Mouse (Mus musculus) neural tube, embryonic 13.5 days (tissue): ENCODE data around the gene Paics. TPM values are rescaled to one million over a fixed set of nuclear protein-coding genes. Genes with fewer than 3 reads are reported as not detected.
"Not testable (repeated sequence)": the region's sequence is repeated elsewhere in the genome, so short reads cannot be mapped to it uniquely, and the experiment has no call there.

Experiments
- ATAC-seq: fragments of 200-750 bp; cut with Nextera tagmentation; 2 replicates; pipeline ENCODE4 v1.8.0; 2017; ENCODE audit warnings: low read depth, mild to moderate bottlenecking, moderate TSS enrichment, moderate library complexity
- H3K27ac ChIP-seq: fragments of 300-500 bp; sonication (generic); replicated peaks from 2 replicates; pipeline ENCODE4 v1.5.1; 2015; ENCODE audit warnings: moderate library complexity, mild to moderate bottlenecking, inconsistent platforms
- H3K27me3 ChIP-seq: fragments of 300-500 bp; sonication (generic); 2 replicates; pipeline ENCODE4 v1.6.1; 2015; ENCODE audit warnings: mild to moderate bottlenecking, inconsistent platforms
- H3K36me3 ChIP-seq: fragments of 300-500 bp; sonication (generic); 2 replicates; pipeline ENCODE4 v1.6.1; 2015; ENCODE audit warnings: mild to moderate bottlenecking, inconsistent platforms
- H3K4me1 ChIP-seq: fragments of 300-500 bp; sonication (generic); replicated peaks from 2 replicates; pipeline ENCODE4 v1.6.1; 2015; ENCODE audit warnings: inconsistent platforms
- H3K4me2 ChIP-seq: fragments of 300-500 bp; sonication (generic); 2 replicates; pipeline ENCODE4 v1.6.1; 2015; ENCODE audit warnings: inconsistent platforms, mild to moderate bottlenecking, moderate library complexity
- H3K4me3 ChIP-seq: fragments of 300-500 bp; sonication (generic); 2 replicates; pipeline ENCODE4 v1.5.1; 2015; ENCODE audit warnings: mild to moderate bottlenecking, inconsistent platforms
- H3K9ac ChIP-seq: fragments of 300-500 bp; sonication (generic); 2 replicates; pipeline ENCODE4 v1.6.1; 2015; ENCODE audit warnings: moderate library complexity, mild to moderate bottlenecking, inconsistent platforms
- H3K9me3 ChIP-seq: fragments of 300-500 bp; sonication (generic); 2 replicates; pipeline ENCODE4 v1.6.1; 2016; ENCODE audit warnings: inconsistent platforms
- WGBS: fragments of 180-500 bp; shearing (Covaris S2); methylation state at CpG from one replicate; pipeline ENCODE4 v1.1.7; 2015; 5-methylcytosine and 5-hydroxymethylcytosine counted together
- polyA plus RNA-seq: library from polyadenylated mRNA; unstranded; fragments of >200 nt; fragmentation: Nextera tagmentation; extraction: Ambion mirVana; gene quantifications from 2 replicates; pipeline ENCODE4 v1.2.1, GENCODE M21; 2015

The Paics gene
- 178 and 195 TPM in 2 replicates for polyA plus RNA-seq

- H3K27ac ChIP-seq = peak within 1 kb of the TSS; percentile 84
- H3K27me3 ChIP-seq = no peaks in the 10 kb centered on the region
- peak; percentile 98 for ATAC-seq
- no peaks in the 10 kb centered on the region for H3K9me3 ChIP-seq
- peaks cover 43% of the 10 kb centered on the region for H3K4me1 ChIP-seq
- H3K4me2 ChIP-seq = peak within 1 kb of the TSS; percentile 86
- peak within 1 kb of the TSS; percentile 74 for H3K9ac ChIP-seq
- peak within 1 kb of the TSS; percentile 79 for H3K4me3 ChIP-seq
- peaks cover 4% of the 10 kb centered on the region; the same call in 1 of the 2 replicates for H3K36me3 ChIP-seq
- WGBS = under 1% methylated on average over 80 of the region's 81 CpGs
Measured at GRCm38 (mm10) chr5:76951106-76952027, at the start of gene Paics, which contains the start of gene Ppat. Paics (plus strand) TSS chr5:76951307. Ppat (minus strand) TSS chr5:76951578.

DNA sequence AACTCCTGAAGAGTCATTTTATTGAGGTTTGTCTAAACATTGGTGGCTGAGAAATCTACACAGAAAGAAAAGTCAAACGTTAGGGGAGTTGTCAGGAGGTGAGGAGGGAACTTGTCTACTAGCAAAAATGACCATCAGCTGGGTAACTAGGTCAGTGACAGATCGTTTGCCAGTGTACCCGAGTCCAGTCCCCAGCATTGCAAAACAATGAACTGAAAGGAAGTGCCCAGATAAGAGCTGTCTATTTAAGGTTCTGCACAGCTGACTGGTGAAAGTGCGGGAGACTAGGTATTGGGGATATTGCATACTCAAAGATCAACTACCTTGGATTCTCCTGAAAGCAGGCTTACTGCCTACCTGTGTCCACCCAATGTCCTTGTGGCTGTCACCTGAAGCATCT lies 49.0 kb upstream of the Paics start:
- Histone ChIP-seq H3K4me1 (peaks cover 14% of the 10 kb centered on the region), H3K4me2 (no peak overlapping the region), H3K9me3 (no peaks in the 10 kb centered on the region), H3K27ac (no peak overlapping the region), H3K27me3 (no peaks in the 10 kb centered on the region), H3K36me3 (peaks cover 12% of the 10 kb centered on the region; the same call in 1 of the 2 replicates), H3K4me3 (no peak overlapping the region), H3K9ac (no peak overlapping the region)
- 83% methylated on average over 4 of the region's 4 CpGs for WGBS
- no peak for ATAC-seq

DNA sequence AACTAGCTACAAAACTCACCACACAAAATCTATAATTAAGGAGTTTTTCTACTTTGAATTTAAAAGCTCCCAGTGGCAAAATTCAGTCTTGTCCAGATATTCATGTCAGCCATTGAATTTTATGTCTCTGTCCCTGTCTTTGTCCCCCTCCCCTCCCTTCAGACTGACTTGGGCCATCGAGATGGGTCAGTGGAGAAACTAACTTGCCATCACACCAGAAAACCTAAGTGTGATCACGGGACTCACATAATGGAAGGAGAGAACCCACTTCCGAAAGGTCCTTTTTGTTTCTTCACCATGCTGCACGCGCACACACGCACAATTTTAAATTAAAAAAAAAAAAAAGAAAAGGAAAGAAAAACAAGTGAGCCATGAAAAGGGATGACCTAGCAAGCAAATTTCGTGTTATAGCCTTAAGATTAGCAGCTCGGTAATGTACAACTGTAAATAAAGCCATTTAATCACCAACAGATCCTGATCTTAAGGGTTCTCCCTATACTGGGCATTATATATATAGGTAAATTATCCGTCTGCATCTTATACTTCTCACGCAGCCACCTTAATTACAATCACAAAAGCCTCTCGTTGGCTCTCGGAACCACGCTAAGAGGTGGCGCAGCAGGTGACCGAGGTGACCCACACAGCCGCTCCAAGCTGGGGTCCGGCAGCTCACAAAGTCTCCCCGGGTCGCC lies 46.2 kb upstream of the Paics start:
- peak; percentile 78 for ATAC-seq

DNA sequence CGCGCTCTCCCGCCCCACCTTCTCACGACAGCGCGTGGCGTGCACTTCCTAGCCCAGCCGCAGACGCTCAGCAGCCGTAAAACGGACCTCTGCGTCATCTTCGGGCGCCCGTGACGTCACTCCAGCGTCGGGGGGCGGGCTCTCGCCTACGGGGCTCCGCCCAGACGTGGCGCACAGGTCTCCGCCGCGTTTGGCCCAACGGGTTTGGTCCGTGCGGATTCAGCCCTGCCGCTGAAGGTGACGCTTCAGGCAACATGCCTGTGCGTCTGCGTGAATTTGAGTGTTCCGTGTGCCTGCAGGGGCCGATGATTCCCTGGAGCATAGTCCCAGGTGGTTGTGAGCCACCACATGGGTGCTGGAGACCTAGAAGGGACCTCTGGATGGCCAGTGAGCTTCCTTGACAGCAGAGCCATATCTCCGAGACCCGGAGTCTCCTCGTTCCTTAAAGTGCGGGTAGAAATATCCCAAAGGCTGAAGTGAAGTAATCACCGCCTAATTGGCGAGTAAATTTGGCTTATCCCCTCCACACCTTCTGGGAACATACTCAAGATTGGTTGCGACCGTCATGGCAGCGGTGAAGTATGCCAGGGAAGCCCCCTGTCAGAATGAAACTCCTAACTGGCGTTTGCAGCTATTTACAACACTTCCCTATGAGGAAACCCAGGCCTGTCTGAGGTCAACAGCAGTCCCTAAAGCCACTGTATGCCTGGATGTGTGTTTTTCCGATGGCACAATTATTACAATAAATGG lies 45.5 kb upstream of the Paics start, which contains the start of gene Aasdh:
TSS of gene Aasdh (minus strand) at position 110 of the 750 bp plus-strand sequence.
- Histone ChIP-seq H3K4me2 (peak within 1 kb of the TSS; percentile 79), H3K9ac (peak within 1 kb of the TSS; percentile 87), H3K9me3 (no peaks in the 10 kb centered on the region), H3K27ac (peak within 1 kb of the TSS; percentile 91), H3K27me3 (no peaks in the 10 kb centered on the region), H3K36me3 (no peaks in the 10 kb centered on the region), H3K4me1 (peaks cover 14% of the 10 kb centered on the region), H3K4me3 (peak within 1 kb of the TSS; percentile 74)
- under 1% methylated on average over 47 of the region's 47 CpGs for WGBS
- ATAC-seq = peak; percentile 99

More for the DNA sequence above, 46.2 kb upstream of the Paics start:
- peak overlapping the region; percentile 91 for H3K27ac ChIP-seq
- peak overlapping the region; percentile 74 for H3K4me3 ChIP-seq
- peaks cover 2% of the 10 kb centered on the region; the same call in 1 of the 2 replicates for H3K36me3 ChIP-seq
- no peaks in the 10 kb centered on the region for H3K27me3 ChIP-seq
- H3K9ac ChIP-seq = peak overlapping the region; percentile 87
- peak overlapping the region; percentile 79 for H3K4me2 ChIP-seq
- peaks cover 14% of the 10 kb centered on the region for H3K4me1 ChIP-seq
- 2% methylated on average over 19 of the region's 19 CpGs for WGBS
- H3K9me3 ChIP-seq = no peaks in the 10 kb centered on the region

- Histone ChIP-seq H3K9me3 (no peaks in the 10 kb centered on the region), H3K27ac (peak overlapping the region; percentile 91), H3K4me1 (peaks cover 14% of the 10 kb centered on the region), H3K4me2 (peak overlapping the region; percentile 79), H3K9ac (peak overlapping the region; percentile 87), H3K4me3 (peak overlapping the region; percentile 74), H3K27me3 (no peaks in the 10 kb centered on the region), H3K36me3 (no peaks in the 10 kb centered on the region)
- no peak for ATAC-seq
- WGBS = 31% methylated on average over 3 of the region's 3 CpGs
Measured at GRCm38 (mm10) chr5:76906155-76906499, 45.0 kb upstream of the Paics start.

DNA sequence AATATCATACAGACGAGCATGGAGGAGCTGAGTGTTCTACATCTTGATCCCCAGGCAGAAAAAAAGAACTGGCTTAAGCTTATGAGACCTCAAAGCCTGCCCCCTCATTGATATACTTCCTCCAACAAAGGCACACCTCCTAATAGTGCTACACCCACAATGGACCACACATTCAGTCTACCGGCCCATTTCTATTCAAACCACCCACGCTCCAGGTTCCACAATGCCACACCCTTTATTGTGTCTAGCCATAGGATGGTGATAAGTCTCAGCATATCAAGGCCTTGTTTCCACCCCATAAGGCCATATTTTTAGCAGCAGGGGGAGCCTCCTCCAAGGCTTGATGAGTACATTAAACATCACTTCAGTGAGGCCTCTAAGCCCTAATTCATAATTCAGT lies 40.3 kb upstream of the Paics start:
- H3K4me2 ChIP-seq = no peak overlapping the region
- H3K27ac ChIP-seq = no peak overlapping the region
- H3K9ac ChIP-seq = no peak overlapping the region
- H3K4me3 ChIP-seq = no peak overlapping the region
- 82% methylated on average over 3 of the region's 3 CpGs for WGBS
- no peaks in the 10 kb centered on the region for H3K27me3 ChIP-seq
- peaks cover 14% of the 10 kb centered on the region for H3K36me3 ChIP-seq
- no peak for ATAC-seq
- no peaks in the 10 kb centered on the region for H3K9me3 ChIP-seq
- peaks cover 8% of the 10 kb centered on the region for H3K4me1 ChIP-seq

DNA sequence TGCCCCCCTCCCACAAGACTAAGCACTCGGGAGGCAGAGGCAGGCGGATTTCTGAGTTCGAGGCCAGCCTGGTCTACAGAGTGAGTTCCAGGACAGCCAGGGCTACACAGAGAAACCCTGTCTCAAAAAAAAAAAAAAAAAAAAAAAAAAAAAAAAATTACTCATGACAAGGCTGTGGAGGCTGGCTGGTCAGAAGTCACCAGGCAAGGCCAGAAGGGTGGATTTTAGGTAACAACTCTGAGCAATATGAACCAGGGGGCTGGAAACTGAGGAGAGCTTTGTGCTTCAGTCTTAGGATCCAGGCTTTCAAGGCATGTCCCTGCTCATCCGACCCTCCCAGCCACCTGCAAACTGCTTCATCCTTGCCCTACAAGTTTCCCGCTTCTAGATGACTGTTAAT lies 38.6 kb upstream of the Paics start:
- H3K36me3 ChIP-seq = peaks cover 16% of the 10 kb centered on the region
- ATAC-seq, H3K27ac ChIP-seq, H3K4me2 ChIP-seq, H3K9ac ChIP-seq, H3K9me3 ChIP-seq, H3K27me3 ChIP-seq, H3K4me3 ChIP-seq, H3K4me1 ChIP-seq: not testable (repeated sequence)
- WGBS = 97% methylated on average over 5 of the region's 5 CpGs

DNA sequence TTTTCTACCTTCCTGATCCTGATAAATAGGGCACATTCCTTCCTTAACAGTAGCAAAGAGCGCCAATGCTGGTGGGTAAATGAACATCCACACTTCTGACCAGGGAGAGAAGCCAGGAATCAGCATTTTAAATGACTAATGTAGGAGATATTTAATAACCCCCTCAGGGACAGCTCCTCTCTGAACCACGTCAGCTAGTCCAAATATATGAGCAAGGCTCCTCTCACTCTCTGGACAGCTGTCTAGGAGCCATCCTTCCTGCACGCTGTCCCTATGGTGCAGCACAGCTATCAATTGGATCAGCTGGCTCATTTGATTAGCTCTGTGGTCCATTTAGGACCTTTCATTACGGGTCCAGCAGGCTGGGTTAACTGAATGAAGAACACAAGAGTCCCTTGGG lies 28.3 kb upstream of the Paics start:
- Histone ChIP-seq H3K4me3 (no peak overlapping the region), H3K36me3 (peaks cover 58% of the 10 kb centered on the region), H3K9me3 (0 out of 2 replicates have a peak, but pooled peaks cover 6% of the 10 kb centered on the region), H3K9ac (no peak overlapping the region), H3K4me1 (no peaks in the 10 kb centered on the region), H3K4me2 (no peak overlapping the region), H3K27ac (no peak overlapping the region), H3K27me3 (no peaks in the 10 kb centered on the region)
- ATAC-seq = no peak
- 69% methylated on average over 4 of the region's 4 CpGs for WGBS

GRCm38 (mm10) chr5:76923428-76923827 lies 27.7 kb upstream of the Paics start:
- peaks cover 52% of the 10 kb centered on the region for H3K36me3 ChIP-seq
- H3K27ac ChIP-seq = no peak overlapping the region
- no peaks in the 10 kb centered on the region for H3K4me1 ChIP-seq
- no peak overlapping the region for H3K9ac ChIP-seq
- H3K4me3 ChIP-seq = no peak overlapping the region
- no peak for ATAC-seq
- H3K9me3 ChIP-seq = 0 out of 2 replicates have a peak, but pooled peaks cover 10% of the 10 kb centered on the region
- WGBS = 89% methylated on average over 13 of the region's 13 CpGs
- no peak overlapping the region for H3K4me2 ChIP-seq
- no peaks in the 10 kb centered on the region for H3K27me3 ChIP-seq

DNA sequence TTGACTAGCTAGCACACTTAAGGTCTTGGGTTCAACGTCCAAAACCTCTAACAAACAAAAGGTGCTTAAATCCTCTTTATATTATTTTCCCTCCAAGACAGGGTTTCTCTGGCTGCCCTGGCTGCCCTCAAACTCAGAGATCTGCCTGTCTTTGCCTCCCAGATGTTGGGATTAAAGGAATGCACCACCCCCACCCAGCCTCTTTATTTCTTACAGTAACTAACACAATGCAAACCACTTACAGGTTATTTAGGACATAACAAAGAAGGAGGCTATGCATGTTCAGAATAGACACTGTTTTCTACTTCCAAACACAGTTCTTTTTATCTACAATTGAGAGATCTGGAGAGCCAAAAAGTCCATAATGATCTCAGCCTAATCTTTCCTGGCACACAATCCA lies 26.8 kb upstream of the Paics start:
- no peak for ATAC-seq
- Histone ChIP-seq H3K9ac (no peak overlapping the region), H3K4me3 (no peak overlapping the region), H3K27ac (no peak overlapping the region), H3K27me3 (no peaks in the 10 kb centered on the region), H3K4me2 (no peak overlapping the region), H3K36me3 (peaks cover 46% of the 10 kb centered on the region), H3K9me3 (0 out of 2 replicates have a peak, but pooled peaks cover 12% of the 10 kb centered on the region), H3K4me1 (no peaks in the 10 kb centered on the region)
- WGBS = 83% methylated on average over 1 of the region's 1 CpGs

DNA sequence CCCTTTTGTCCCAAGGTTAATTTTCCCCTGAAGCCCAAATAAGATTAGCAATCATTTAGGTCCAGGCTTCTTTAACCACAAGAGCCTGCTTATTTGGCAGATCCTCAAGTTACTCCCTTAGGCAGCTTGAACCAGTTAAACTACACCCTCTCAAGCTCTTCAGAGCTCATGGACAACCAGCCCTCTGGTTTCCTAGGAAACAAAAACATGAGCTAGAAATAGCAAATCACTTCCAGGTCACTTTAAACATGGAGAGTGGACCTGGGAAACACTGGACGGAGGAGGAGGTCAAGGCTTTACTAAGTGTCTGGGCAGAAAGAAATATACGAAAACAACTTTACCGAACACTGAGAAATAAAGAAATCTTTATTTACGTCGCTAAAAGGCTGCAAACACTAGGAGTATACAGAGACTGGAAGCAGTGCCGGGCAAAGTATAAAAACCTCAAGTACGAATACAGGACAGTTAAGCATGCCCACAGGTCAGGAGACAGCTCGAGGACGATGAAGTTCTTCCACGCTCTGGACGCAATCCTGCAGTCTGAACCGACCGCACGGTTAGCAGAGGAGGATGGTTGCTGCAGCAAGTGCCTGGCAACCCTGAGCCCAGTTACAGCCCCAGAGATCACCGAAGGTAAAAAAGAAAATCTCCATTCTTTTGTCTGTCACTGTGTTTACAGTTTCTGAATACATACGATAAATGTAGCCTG lies 22.8 kb upstream of the Paics start:
- no peak for ATAC-seq
- Histone ChIP-seq H3K9ac (no peak overlapping the region), H3K4me2 (no peak overlapping the region), H3K9me3 (0 out of 2 replicates have a peak, but pooled peaks cover 12% of the 10 kb centered on the region), H3K27me3 (no peaks in the 10 kb centered on the region), H3K4me3 (no peak overlapping the region), H3K36me3 (peaks cover 28% of the 10 kb centered on the region), H3K27ac (no peak overlapping the region), H3K4me1 (no peaks in the 10 kb centered on the region)
- WGBS = 86% methylated on average over 16 of the region's 16 CpGs
